Mouse (Mus musculus): ENCODE data around the gene Tspan11. TPM values are rescaled to one million over a fixed set of nuclear protein-coding genes. Genes with fewer than 3 reads are reported as not detected.

Gene Tspan11
- 5.2 and 5.3 TPM in 2 replicates for polyA plus RNA-seq (2012; rRNA removed)

- Histone ChIP-seq H3K27ac (ENCODE audit: insufficient read depth, low read length) (no peak within 1 kb of the TSS), H3K4me3 (ENCODE audit: insufficient read depth, low read length) (peak within 1 kb of the TSS; percentile 37), H3K4me1 (ENCODE audit: control insufficient read depth, insufficient read depth, low read length) (no peaks in the 10 kb centered on the region)
- TF ChIP-seq CTCF (IDR thresholded peaks at IDR 0.05; ENCODE audit: extremely low read depth, insufficient read depth, low read length) (no peak), POLR2A (IDR thresholded peaks at IDR 0.05; ENCODE audit: extremely low read depth, insufficient read depth, low read length) (no peak)
Observed at GRCm38 (mm10) chr6:127887511-127888421, at the start of gene Tspan11. Gene Tspan11 (plus strand): TSS chr6:127887589.

- H3K4me3 ChIP-seq (ENCODE audit: insufficient read depth, low read length) = no peak overlapping the region
- peaks cover 3% of the 10 kb centered on the region for H3K4me1 ChIP-seq (ENCODE audit: control insufficient read depth, insufficient read depth, low read length)
- H3K27ac ChIP-seq (ENCODE audit: insufficient read depth, low read length) = no peak overlapping the region
- no peak for TF ChIP-seq POLR2A (IDR thresholded peaks at IDR 0.05; ENCODE audit: extremely low read depth, insufficient read depth, low read length)
- no peak for TF ChIP-seq CTCF (IDR thresholded peaks at IDR 0.05; ENCODE audit: extremely low read depth, insufficient read depth, low read length)
Observed at GRCm38 (mm10) chr6:127837910-127838309, 49.5 kb upstream of the Tspan11 start.

GRCm38 (mm10) chr6:127839538-127839937 lies 47.9 kb upstream of the Tspan11 start:
- no peak for TF ChIP-seq CTCF (IDR thresholded peaks at IDR 0.05; ENCODE audit: extremely low read depth, insufficient read depth, low read length)
- TF ChIP-seq POLR2A (IDR thresholded peaks at IDR 0.05; ENCODE audit: extremely low read depth, insufficient read depth, low read length) = no peak
- Histone ChIP-seq H3K4me1 (ENCODE audit: control insufficient read depth, insufficient read depth, low read length) (peaks cover 3% of the 10 kb centered on the region), H3K27ac (ENCODE audit: insufficient read depth, low read length) (no peak overlapping the region), H3K4me3 (ENCODE audit: insufficient read depth, low read length) (no peak overlapping the region)

DNA sequence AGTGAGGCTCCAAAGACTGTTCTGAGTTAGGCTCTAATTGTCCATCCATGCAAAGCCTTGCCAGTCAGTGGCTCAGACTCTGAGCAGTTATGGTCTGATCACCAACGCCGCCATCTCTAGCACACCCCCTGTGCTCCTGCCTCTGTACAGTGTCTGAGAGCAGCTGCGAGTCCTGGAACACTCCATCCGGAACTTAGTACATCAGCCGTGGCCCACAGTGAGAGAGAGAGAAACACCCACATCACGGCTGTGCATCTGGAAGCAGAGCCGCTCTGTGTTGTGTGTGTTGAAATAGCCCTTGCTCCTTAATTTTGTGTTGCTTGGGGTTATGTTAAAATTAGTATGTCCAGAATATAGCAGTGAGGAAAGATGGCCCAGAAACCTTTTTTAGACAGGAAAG lies 47.2 kb upstream of the Tspan11 start:
- H3K4me3 ChIP-seq (ENCODE audit: insufficient read depth, low read length) = no peak overlapping the region
- TF ChIP-seq POLR2A (IDR thresholded peaks at IDR 0.05; ENCODE audit: extremely low read depth, insufficient read depth, low read length) (no peak), CTCF (IDR thresholded peaks at IDR 0.05; ENCODE audit: extremely low read depth, insufficient read depth, low read length) (no peak)

DNA sequence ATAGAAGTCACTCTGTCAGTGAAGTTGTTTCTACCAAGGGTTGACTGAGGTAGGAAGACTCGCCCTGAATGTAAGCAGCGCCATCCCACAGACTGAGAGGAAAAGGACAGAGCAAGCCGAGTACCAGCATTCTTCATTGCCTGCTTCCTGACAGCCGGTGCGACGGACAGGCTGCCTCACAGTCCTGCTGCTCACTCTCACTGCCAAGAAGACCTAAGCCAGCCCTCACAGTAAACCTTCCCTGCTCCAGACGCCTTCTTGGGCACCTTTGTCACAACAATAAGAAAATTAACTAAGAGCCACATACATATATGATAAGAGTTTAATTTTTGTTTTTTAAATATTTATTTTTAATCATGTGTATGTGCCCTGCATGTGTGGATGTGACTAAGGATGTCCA lies 46.1 kb upstream of the Tspan11 start:
- no peak for TF ChIP-seq CTCF (IDR thresholded peaks at IDR 0.05; ENCODE audit: extremely low read depth, insufficient read depth, low read length)
- no peak for TF ChIP-seq POLR2A (IDR thresholded peaks at IDR 0.05; ENCODE audit: extremely low read depth, insufficient read depth, low read length)
- no peak overlapping the region for H3K4me3 ChIP-seq (ENCODE audit: insufficient read depth, low read length)

More for the DNA sequence above, 47.2 kb upstream of the Tspan11 start:
- Histone ChIP-seq H3K4me1 (ENCODE audit: control insufficient read depth, insufficient read depth, low read length) (peaks cover 3% of the 10 kb centered on the region), H3K27ac (ENCODE audit: insufficient read depth, low read length) (no peak overlapping the region)

GRCm38 (mm10) chr6:127846521-127846920 lies 40.9 kb upstream of the Tspan11 start:
- Histone ChIP-seq H3K4me3 (ENCODE audit: insufficient read depth, low read length) (no peak overlapping the region), H3K4me1 (ENCODE audit: control insufficient read depth, insufficient read depth, low read length) (no peaks in the 10 kb centered on the region), H3K27ac (ENCODE audit: insufficient read depth, low read length) (no peak overlapping the region)
- TF ChIP-seq POLR2A (IDR thresholded peaks at IDR 0.05; ENCODE audit: extremely low read depth, insufficient read depth, low read length) (no peak), CTCF (IDR thresholded peaks at IDR 0.05; ENCODE audit: extremely low read depth, insufficient read depth, low read length) (no peak)

More for the DNA sequence above, 46.1 kb upstream of the Tspan11 start:
- Histone ChIP-seq H3K27ac (ENCODE audit: insufficient read depth, low read length) (no peak overlapping the region), H3K4me1 (ENCODE audit: control insufficient read depth, insufficient read depth, low read length) (peaks cover 3% of the 10 kb centered on the region)

- H3K4me1 ChIP-seq (ENCODE audit: control insufficient read depth, insufficient read depth, low read length) = peaks cover 1% of the 10 kb centered on the region; the same call in 1 of the 2 replicates
- H3K27ac ChIP-seq (ENCODE audit: insufficient read depth, low read length) = no peak overlapping the region
- TF ChIP-seq POLR2A (IDR thresholded peaks at IDR 0.05; ENCODE audit: extremely low read depth, insufficient read depth, low read length) (no peak), CTCF (IDR thresholded peaks at IDR 0.05; ENCODE audit: extremely low read depth, insufficient read depth, low read length) (no peak)
- no peak overlapping the region for H3K4me3 ChIP-seq (ENCODE audit: insufficient read depth, low read length)
Observed at GRCm38 (mm10) chr6:127849496-127849895, 37.9 kb upstream of the Tspan11 start.

DNA sequence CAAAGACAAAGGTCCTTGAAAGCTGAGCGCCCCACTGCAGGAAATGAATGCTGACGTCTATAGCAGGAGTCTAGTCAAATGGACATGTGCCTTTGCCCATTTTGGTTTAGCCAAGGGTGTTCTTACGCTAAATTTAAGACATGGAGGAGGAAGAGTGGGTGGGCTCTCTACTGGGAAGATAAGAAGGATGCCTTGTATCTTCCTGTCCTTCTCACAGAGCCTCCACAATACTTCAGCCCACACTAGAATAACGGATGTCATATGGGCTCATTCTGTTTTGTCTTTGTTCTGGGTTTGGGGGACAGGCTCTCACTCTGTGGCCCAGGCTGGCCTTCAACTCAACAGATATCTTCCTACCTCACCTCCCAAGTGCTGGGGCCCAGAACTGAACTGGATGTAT lies 35.8 kb upstream of the Tspan11 start:
- TF ChIP-seq CTCF (IDR thresholded peaks at IDR 0.05; ENCODE audit: extremely low read depth, insufficient read depth, low read length) (no peak), POLR2A (IDR thresholded peaks at IDR 0.05; ENCODE audit: extremely low read depth, insufficient read depth, low read length) (no peak)
- no peak overlapping the region for H3K27ac ChIP-seq (ENCODE audit: insufficient read depth, low read length)
- peaks cover 1% of the 10 kb centered on the region; the same call in 1 of the 2 replicates for H3K4me1 ChIP-seq (ENCODE audit: control insufficient read depth, insufficient read depth, low read length)
- no peak overlapping the region for H3K4me3 ChIP-seq (ENCODE audit: insufficient read depth, low read length)

DNA sequence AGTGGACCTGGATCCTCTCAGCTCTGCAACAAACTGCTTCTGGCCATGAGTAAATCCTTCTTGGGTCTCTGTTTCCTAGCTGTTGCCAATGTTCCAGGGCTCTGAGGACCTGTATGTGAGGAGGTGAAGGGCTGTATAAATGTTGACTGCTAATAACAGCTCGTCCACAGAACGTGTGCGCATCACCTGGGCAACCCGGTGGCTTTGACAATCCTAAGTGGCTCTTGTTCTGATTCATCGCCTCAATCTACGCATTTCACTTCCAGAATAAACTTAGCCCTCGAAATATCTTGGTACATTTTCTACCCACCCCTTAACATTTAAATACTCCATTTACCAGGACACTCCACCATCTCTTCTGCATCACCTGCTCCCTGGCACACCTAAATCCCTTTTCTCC lies 34.1 kb upstream of the Tspan11 start:
- H3K27ac ChIP-seq (ENCODE audit: insufficient read depth, low read length) = 0 out of 2 replicates have a peak overlapping the region, but pooled peaks have one; percentile 32
- H3K4me1 ChIP-seq (ENCODE audit: control insufficient read depth, insufficient read depth, low read length) = peaks cover 1% of the 10 kb centered on the region; the same call in 1 of the 2 replicates
- H3K4me3 ChIP-seq (ENCODE audit: insufficient read depth, low read length) = no peak overlapping the region
- TF ChIP-seq POLR2A (IDR thresholded peaks at IDR 0.05; ENCODE audit: extremely low read depth, insufficient read depth, low read length) (no peak), CTCF (IDR thresholded peaks at IDR 0.05; ENCODE audit: extremely low read depth, insufficient read depth, low read length) (no peak)
